Mouse (Mus musculus) intestine, embryonic 15.5 days (tissue): Measurements from ENCODE around the gene Rlbp1. TPM values are rescaled to one million over a fixed set of nuclear protein-coding genes. Genes with fewer than 3 reads are reported as not detected.

Experiments
- ATAC-seq: fragments of 200-750 bp; cut with Nextera tagmentation; 2 replicates; pipeline ENCODE4 v1.8.0; 2017; ENCODE audit warnings: moderate TSS enrichment, moderate library complexity
- H3K27ac ChIP-seq: fragments of 300-500 bp; sonication (generic); 2 replicates; pipeline ENCODE4 v1.5.1; 2015; ENCODE audit warnings: mild to moderate bottlenecking, inconsistent platforms
- H3K27me3 ChIP-seq: fragments of 300-500 bp; sonication (generic); replicated peaks from 2 replicates; pipeline ENCODE4 v1.6.1; 2015; ENCODE audit warnings: inconsistent platforms
- H3K36me3 ChIP-seq: fragments of 300-500 bp; sonication (generic); 2 replicates; pipeline ENCODE4 v1.6.1; 2015; ENCODE audit warnings: inconsistent platforms
- H3K4me1 ChIP-seq: fragments of 300-500 bp; sonication (generic); replicated peaks from 2 replicates; pipeline ENCODE4 v1.6.1; 2015; ENCODE audit warnings: inconsistent platforms
- H3K4me2 ChIP-seq: fragments of 300-500 bp; sonication (generic); replicated peaks from 2 replicates; pipeline ENCODE4 v1.6.1; 2015; ENCODE audit warnings: mild to moderate bottlenecking, inconsistent platforms
- H3K4me3 ChIP-seq: fragments of 300-500 bp; sonication (generic); replicated peaks from 2 replicates; pipeline ENCODE4 v1.5.1; 2015; ENCODE audit warnings: inconsistent platforms
- H3K9ac ChIP-seq: fragments of 300-500 bp; sonication (generic); 2 replicates; pipeline ENCODE4 v1.6.1; 2015; ENCODE audit warnings: inconsistent platforms
- H3K9me3 ChIP-seq: fragments of 300-500 bp; sonication (generic); 2 replicates; pipeline ENCODE4 v1.6.1; 2016; ENCODE audit warnings: inconsistent platforms
- WGBS: fragments of 180-500 bp; shearing (Covaris S2); methylation state at CpG from one replicate; pipeline ENCODE4 v1.1.7; 2015; 5-methylcytosine and 5-hydroxymethylcytosine counted together
- polyA plus RNA-seq: library from polyadenylated mRNA; unstranded; fragments of >200 nt; fragmentation: Nextera tagmentation; extraction: Ambion mirVana; gene quantifications from 2 replicates; pipeline ENCODE4 v1.2.1, GENCODE M21; 2015

Rlbp1 gene
- polyA plus RNA-seq, 1 experiment from 2014 or later = 0.24 TPM

GRCm38 (mm10) chr7:79393924-79394323 lies 7.1 kb upstream of the Rlbp1 start:
- Histone ChIP-seq H3K27ac (no peak overlapping the region), H3K9me3 (no peaks in the 10 kb centered on the region), H3K9ac (no peak overlapping the region), H3K4me3 (no peak overlapping the region), H3K4me2 (no peak overlapping the region), H3K27me3 (no peaks in the 10 kb centered on the region), H3K4me1 (peaks cover 4% of the 10 kb centered on the region; the same call in 1 of the 2 replicates), H3K36me3 (no peaks in the 10 kb centered on the region)
- WGBS = 96% methylated on average over 7 of the region's 7 CpGs
- no peak for ATAC-seq

GRCm38 (mm10) chr7:79392860-79393513 lies 6.1 kb upstream of the Rlbp1 start:
- WGBS = 50% methylated on average over 9 of the region's 9 CpGs

GRCm38 (mm10) chr7:79391883-79392649 lies 5.2 kb upstream of the Rlbp1 start, which contains the start of gene Fanci:
Fanci (plus strand) TSS chr7:79391929.
- Histone ChIP-seq H3K4me2 (peak within 1 kb of the TSS; percentile 96), H3K4me1 (peaks cover 4% of the 10 kb centered on the region; the same call in 1 of the 2 replicates), H3K27ac (peak within 1 kb of the TSS; percentile 84), H3K9ac (peak within 1 kb of the TSS; percentile 72), H3K9me3 (no peaks in the 10 kb centered on the region), H3K36me3 (no peaks in the 10 kb centered on the region), H3K4me3 (peak within 1 kb of the TSS; percentile 73), H3K27me3 (no peaks in the 10 kb centered on the region)
- WGBS = under 1% methylated on average over 44 of the region's 44 CpGs
- ATAC-seq = peak; percentile 96

More at GRCm38 (mm10) chr7:79392860-79393513, 6.1 kb upstream of the Rlbp1 start:
- Histone ChIP-seq H3K4me1 (peaks cover 4% of the 10 kb centered on the region; the same call in 1 of the 2 replicates), H3K4me2 (peak overlapping the region; percentile 96), H3K4me3 (peak overlapping the region; percentile 73), H3K9me3 (no peaks in the 10 kb centered on the region), H3K27me3 (no peaks in the 10 kb centered on the region), H3K36me3 (no peaks in the 10 kb centered on the region), H3K9ac (peak overlapping the region; percentile 72), H3K27ac (no peak overlapping the region)
- peak; percentile 58 for ATAC-seq

GRCm38 (mm10) chr7:79391471-79391870 lies 4.6 kb upstream of the Rlbp1 start:
- ATAC-seq = peak; percentile 11
- Histone ChIP-seq H3K4me3 (peak overlapping the region; percentile 73), H3K4me1 (peaks cover 4% of the 10 kb centered on the region; the same call in 1 of the 2 replicates), H3K36me3 (no peaks in the 10 kb centered on the region), H3K27ac (peak overlapping the region; percentile 84), H3K9ac (peak overlapping the region; percentile 72), H3K4me2 (peak overlapping the region; percentile 96), H3K9me3 (no peaks in the 10 kb centered on the region), H3K27me3 (no peaks in the 10 kb centered on the region)
- 3% methylated on average over 3 of the region's 3 CpGs for WGBS

GRCm38 (mm10) chr7:79390141-79390708 lies 3.4 kb upstream of the Rlbp1 start:
- Histone ChIP-seq H3K4me3 (no peak overlapping the region), H3K36me3 (no peaks in the 10 kb centered on the region), H3K4me1 (peaks cover 4% of the 10 kb centered on the region; the same call in 1 of the 2 replicates), H3K9me3 (no peaks in the 10 kb centered on the region), H3K27me3 (no peaks in the 10 kb centered on the region), H3K9ac (no peak overlapping the region), H3K4me2 (no peak overlapping the region), H3K27ac (no peak overlapping the region)
- 62% methylated on average over 5 of the region's 5 CpGs for WGBS
- ATAC-seq = no peak

GRCm38 (mm10) chr7:79388671-79389206 lies 1.9 kb upstream of the Rlbp1 start:
- 70% methylated on average over 7 of the region's 7 CpGs for WGBS
- Histone ChIP-seq H3K9ac (no peak overlapping the region), H3K27ac (no peak overlapping the region), H3K27me3 (no peaks in the 10 kb centered on the region), H3K9me3 (no peaks in the 10 kb centered on the region), H3K36me3 (no peaks in the 10 kb centered on the region), H3K4me3 (no peak overlapping the region), H3K4me2 (no peak overlapping the region), H3K4me1 (peaks cover 4% of the 10 kb centered on the region; the same call in 1 of the 2 replicates)
- ATAC-seq = no peak

- WGBS = 47% methylated on average over 7 of the region's 7 CpGs
- Histone ChIP-seq H3K36me3 (no peaks in the 10 kb centered on the region), H3K9ac (no peak overlapping the region), H3K4me2 (no peak overlapping the region), H3K9me3 (no peaks in the 10 kb centered on the region), H3K4me3 (no peak overlapping the region), H3K27ac (no peak overlapping the region), H3K4me1 (peaks cover 3% of the 10 kb centered on the region; the same call in 1 of the 2 replicates), H3K27me3 (no peaks in the 10 kb centered on the region)
- ATAC-seq = no peak
Observed at GRCm38 (mm10) chr7:79387991-79388390, 1.1 kb upstream of the Rlbp1 start.

GRCm38 (mm10) chr7:79387140-79387539 lies 292 bp upstream of the Rlbp1 start:
- Histone ChIP-seq H3K27me3 (no peaks in the 10 kb centered on the region), H3K9ac (no peak overlapping the region), H3K4me2 (no peak overlapping the region), H3K4me1 (no peaks in the 10 kb centered on the region), H3K36me3 (no peaks in the 10 kb centered on the region), H3K9me3 (no peaks in the 10 kb centered on the region), H3K27ac (no peak overlapping the region), H3K4me3 (no peak overlapping the region)
- 77% methylated on average over 8 of the region's 8 CpGs for WGBS
- ATAC-seq = no peak

GRCm38 (mm10) chr7:79376516-79377275 lies 10.2 kb downstream of the Rlbp1 start:
- Histone ChIP-seq H3K36me3 (no peaks in the 10 kb centered on the region), H3K9me3 (no peaks in the 10 kb centered on the region), H3K9ac (no peak overlapping the region), H3K4me2 (no peak overlapping the region), H3K4me3 (no peak overlapping the region), H3K4me1 (0 out of 2 replicates have a peak, but pooled peaks cover 4% of the 10 kb centered on the region), H3K27ac (no peak overlapping the region), H3K27me3 (no peaks in the 10 kb centered on the region)
- WGBS = 83% methylated on average over 10 of the region's 10 CpGs
- ATAC-seq = no peak

GRCm38 (mm10) chr7:79375594-79375993 lies 11.3 kb downstream of the Rlbp1 start:
- H3K4me3 ChIP-seq = no peak overlapping the region
- no peak for ATAC-seq
- H3K4me2 ChIP-seq = no peak overlapping the region
- H3K36me3 ChIP-seq = no peaks in the 10 kb centered on the region
- H3K9me3 ChIP-seq = no peaks in the 10 kb centered on the region
- H3K27ac ChIP-seq = no peak overlapping the region
- H3K4me1 ChIP-seq = 0 out of 2 replicates have a peak, but pooled peaks cover 4% of the 10 kb centered on the region
- H3K27me3 ChIP-seq = no peaks in the 10 kb centered on the region
- no peak overlapping the region for H3K9ac ChIP-seq
- 74% methylated on average over 5 of the region's 5 CpGs for WGBS

- no peak for ATAC-seq
- no peaks in the 10 kb centered on the region for H3K36me3 ChIP-seq
- no peak overlapping the region for H3K27ac ChIP-seq
- no peaks in the 10 kb centered on the region for H3K27me3 ChIP-seq
- no peak overlapping the region for H3K4me3 ChIP-seq
- H3K4me1 ChIP-seq = 0 out of 2 replicates have a peak, but pooled peaks cover 4% of the 10 kb centered on the region
- H3K9ac ChIP-seq = no peak overlapping the region
- no peaks in the 10 kb centered on the region for H3K9me3 ChIP-seq
- no peak overlapping the region for H3K4me2 ChIP-seq
Observed at GRCm38 (mm10) chr7:79374017-79374416, 12.8 kb downstream of the Rlbp1 start.
